Mouse (Mus musculus) heart, embryonic 15.5 days (tissue): ENCODE results near the gene Pik3ca. TPM values are rescaled to one million over a fixed set of nuclear protein-coding genes. Genes with fewer than 3 reads are reported as not detected.
A peak's percentile ranks its signal among the peaks of the same experiment; 100 is the strongest.
"Not testable (repeated sequence)": the region's sequence is repeated elsewhere in the genome, so short reads cannot be mapped to it uniquely, and the experiment has no call there.

Experiments
- ATAC-seq: fragments of 200-750 bp; cut with Nextera tagmentation; replicated peaks from 2 replicates; pipeline ENCODE4 v1.8.0; 2017; ENCODE audit warnings: low read depth, moderate TSS enrichment; ENCODE audit not compliant: insufficient number of reproducible peaks, insufficient read depth, low FRiP score
- H3K27ac ChIP-seq: fragments of 300-500 bp; sonication (generic); 2 replicates; pipeline ENCODE4 v1.5.1; 2015; ENCODE audit warnings: mild to moderate bottlenecking, inconsistent platforms
- H3K27me3 ChIP-seq: fragments of 300-500 bp; sonication (generic); 2 replicates; pipeline ENCODE4 v1.6.1; 2015; ENCODE audit warnings: inconsistent platforms
- H3K36me3 ChIP-seq: fragments of 300-500 bp; sonication (generic); 2 replicates; pipeline ENCODE4 v1.6.1; 2015; ENCODE audit warnings: mild to moderate bottlenecking, inconsistent platforms
- H3K4me1 ChIP-seq: fragments of 300-500 bp; sonication (generic); replicated peaks from 2 replicates; pipeline ENCODE4 v1.6.1; 2015; ENCODE audit warnings: inconsistent platforms
- H3K4me2 ChIP-seq: fragments of 300-500 bp; sonication (generic); 2 replicates; pipeline ENCODE4 v1.6.1; 2015; ENCODE audit warnings: inconsistent platforms, mild to moderate bottlenecking, moderate library complexity
- H3K4me3 ChIP-seq: fragments of 300-500 bp; sonication (generic); 2 replicates; pipeline ENCODE4 v1.5.1; 2015; ENCODE audit warnings: mild to moderate bottlenecking, inconsistent platforms
- H3K9ac ChIP-seq: fragments of 300-500 bp; sonication (generic); 2 replicates; pipeline ENCODE4 v1.6.1; 2015; ENCODE audit warnings: mild to moderate bottlenecking, inconsistent platforms
- H3K9me3 ChIP-seq: fragments of 300-500 bp; sonication (generic); replicated peaks from 2 replicates; pipeline ENCODE4 v1.6.1; 2016; ENCODE audit warnings: inconsistent platforms
- WGBS: fragments of 180-500 bp; shearing (Covaris S2); methylation state at CpG from one replicate; pipeline ENCODE4 v1.1.7; 2015; ENCODE audit warnings: mixed read lengths; 5-methylcytosine and 5-hydroxymethylcytosine counted together
- polyA plus RNA-seq: library from polyadenylated mRNA; unstranded; fragments of >200 nt; fragmentation: Nextera tagmentation; extraction: Ambion mirVana; gene quantifications from 2 replicates; pipeline ENCODE4 v1.2.1, GENCODE M21; 2015

The Pik3ca gene
- polyA plus RNA-seq, 1 experiment from 2014 or later, result 7.1 TPM

- H3K4me3 ChIP-seq, result no peak overlapping the region
- H3K4me1 ChIP-seq, result peaks cover 19% of the 10 kb centered on the region
- no peak for ATAC-seq
- 68% methylated on average over 4 of the region's 4 CpGs for WGBS
- H3K27ac ChIP-seq, result 0 out of 2 replicates have a peak overlapping the region, but pooled peaks have one; percentile 27
- no peaks in the 10 kb centered on the region for H3K36me3 ChIP-seq
- no peak overlapping the region for H3K4me2 ChIP-seq
- H3K9me3 ChIP-seq, result no peaks in the 10 kb centered on the region
- H3K27me3 ChIP-seq, result no peaks in the 10 kb centered on the region
- H3K9ac ChIP-seq, result no peak overlapping the region
These were observed 30.2 kb downstream of the Pik3ca start for GRCm38 (mm10) chr3:32427695-32428094.

- H3K4me2 ChIP-seq, result no peak overlapping the region
- H3K9ac ChIP-seq, result no peak overlapping the region
- H3K9me3 ChIP-seq, result no peaks in the 10 kb centered on the region
- H3K4me3 ChIP-seq, result no peak overlapping the region
- H3K27me3 ChIP-seq, result no peaks in the 10 kb centered on the region
- WGBS, result 85% methylated on average over 3 of the region's 3 CpGs
- H3K27ac ChIP-seq, result peak overlapping the region; percentile 66; the same call in 1 of the 2 replicates
- H3K4me1 ChIP-seq, result peaks cover 19% of the 10 kb centered on the region
- H3K36me3 ChIP-seq, result no peaks in the 10 kb centered on the region
- ATAC-seq, result no peak
These were observed 30.9 kb downstream of the Pik3ca start for GRCm38 (mm10) chr3:32428361-32428760.

- Histone ChIP-seq H3K4me1 (peaks cover 19% of the 10 kb centered on the region), H3K4me2 (0 out of 2 replicates have a peak overlapping the region, but pooled peaks have one; percentile 25), H3K27ac (peak overlapping the region; percentile 66), H3K27me3 (no peaks in the 10 kb centered on the region), H3K4me3 (no peak overlapping the region), H3K9me3 (no peaks in the 10 kb centered on the region), H3K36me3 (no peaks in the 10 kb centered on the region), H3K9ac (no peak overlapping the region)
- WGBS, result 14% methylated on average over 4 of the region's 4 CpGs
- peak; percentile 58 for ATAC-seq
These were observed 31.4 kb downstream of the Pik3ca start for GRCm38 (mm10) chr3:32428921-32429320.

DNA sequence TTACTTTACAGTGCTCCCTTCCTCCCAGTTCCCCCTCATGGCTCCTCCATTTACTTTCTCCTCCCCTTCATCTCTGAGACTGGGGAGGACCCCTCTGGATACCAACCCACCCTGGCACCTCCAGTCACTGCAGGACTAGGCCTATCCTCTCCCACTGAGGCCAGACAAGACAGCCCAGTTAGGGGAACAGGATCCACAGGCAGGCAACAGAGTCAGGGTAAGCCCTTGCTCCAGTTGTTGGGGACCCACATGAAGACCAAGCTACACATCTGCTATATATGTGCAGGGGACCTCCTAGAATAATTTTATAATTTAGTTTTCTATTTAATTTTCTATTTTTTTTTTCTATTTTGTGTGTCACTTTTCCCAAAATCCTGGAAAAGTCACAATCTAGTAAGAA lies 31.9 kb downstream of the Pik3ca start:
- H3K4me3 ChIP-seq, H3K27me3 ChIP-seq, H3K36me3 ChIP-seq, H3K9ac ChIP-seq, ATAC-seq, H3K9me3 ChIP-seq: not testable (repeated sequence)
- Histone ChIP-seq H3K4me1 (peaks cover 19% of the 10 kb centered on the region), H3K4me2 (0 out of 2 replicates have a peak overlapping the region, but pooled peaks have one; percentile 25), H3K27ac (peak overlapping the region; percentile 66)

DNA sequence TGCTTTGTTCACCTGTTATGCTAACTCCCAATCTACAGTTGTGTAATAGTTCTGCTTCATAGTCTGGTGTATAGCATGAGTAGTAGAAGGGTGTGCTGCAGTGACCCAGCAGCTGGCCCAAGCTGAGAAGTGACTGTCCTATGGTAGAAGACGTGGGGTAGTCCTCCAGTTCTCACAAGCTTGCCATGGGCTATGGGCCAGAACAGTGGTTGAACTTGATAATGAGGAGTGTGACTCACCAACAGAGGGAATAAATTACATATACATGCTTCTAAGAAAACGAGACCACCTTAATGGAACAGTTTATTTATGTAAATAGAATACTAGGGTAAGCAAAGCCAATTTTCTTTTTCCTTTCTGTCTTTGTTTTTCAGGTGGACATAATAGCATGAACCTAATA lies 32.9 kb downstream of the Pik3ca start:
- 53% methylated on average over 2 of the region's 2 CpGs for WGBS
- Histone ChIP-seq H3K4me1 (peaks cover 19% of the 10 kb centered on the region), H3K9me3 (no peaks in the 10 kb centered on the region), H3K27me3 (no peaks in the 10 kb centered on the region), H3K27ac (no peak overlapping the region), H3K4me2 (no peak overlapping the region), H3K36me3 (no peaks in the 10 kb centered on the region), H3K4me3 (no peak overlapping the region), H3K9ac (no peak overlapping the region)
- ATAC-seq, result no peak

DNA sequence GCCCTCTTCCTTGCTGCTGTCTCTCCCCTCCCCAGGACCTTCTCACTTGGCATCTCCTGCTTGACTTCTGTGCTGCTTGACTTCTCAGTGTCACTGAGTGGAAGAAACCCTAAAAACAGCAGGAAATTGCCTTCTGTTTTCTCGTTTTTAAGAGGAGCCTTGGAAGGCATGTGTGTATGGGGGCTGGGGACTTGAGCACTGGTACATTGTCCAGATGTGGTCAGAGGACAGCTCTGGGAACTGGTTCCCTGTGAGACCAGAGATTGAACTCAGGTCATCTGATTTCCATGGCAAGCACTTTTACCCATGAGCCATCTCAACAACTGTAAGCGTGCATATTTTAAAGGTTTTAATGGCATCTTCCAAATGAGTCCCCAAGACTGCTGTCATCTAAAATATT lies 36.5 kb downstream of the Pik3ca start:
- Histone ChIP-seq H3K4me1 (peaks cover 6% of the 10 kb centered on the region), H3K9me3 (no peaks in the 10 kb centered on the region), H3K27me3 (no peaks in the 10 kb centered on the region), H3K9ac (no peak overlapping the region), H3K27ac (no peak overlapping the region), H3K4me2 (no peak overlapping the region), H3K36me3 (peaks cover 21% of the 10 kb centered on the region), H3K4me3 (no peak overlapping the region)
- WGBS, result 59% methylated on average over 2 of the region's 2 CpGs
- no peak for ATAC-seq

DNA sequence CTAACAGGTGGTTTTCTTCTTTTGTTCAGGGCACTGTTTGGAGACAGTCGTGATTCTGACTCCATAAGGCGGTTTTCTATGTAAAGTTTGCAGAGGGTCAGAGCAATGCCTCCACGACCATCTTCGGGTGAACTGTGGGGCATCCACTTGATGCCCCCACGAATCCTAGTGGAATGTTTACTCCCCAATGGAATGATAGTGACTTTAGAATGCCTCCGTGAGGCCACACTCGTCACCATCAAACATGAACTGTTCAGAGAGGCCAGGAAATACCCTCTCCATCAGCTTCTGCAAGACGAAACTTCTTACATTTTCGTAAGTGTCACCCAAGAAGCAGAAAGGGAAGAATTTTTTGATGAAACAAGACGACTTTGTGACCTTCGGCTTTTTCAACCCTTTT lies 38.6 kb downstream of the Pik3ca start:
- Histone ChIP-seq H3K27ac (no peak overlapping the region), H3K27me3 (no peaks in the 10 kb centered on the region), H3K9ac (no peak overlapping the region), H3K4me2 (no peak overlapping the region), H3K9me3 (no peaks in the 10 kb centered on the region), H3K4me3 (no peak overlapping the region), H3K4me1 (no peaks in the 10 kb centered on the region; the same call in 1 of the 2 replicates), H3K36me3 (peaks cover 38% of the 10 kb centered on the region)
- ATAC-seq, result no peak
- WGBS, result 74% methylated on average over 11 of the region's 11 CpGs

- Histone ChIP-seq H3K27ac (no peak overlapping the region), H3K4me1 (no peaks in the 10 kb centered on the region; the same call in 1 of the 2 replicates), H3K9ac (no peak overlapping the region), H3K27me3 (no peaks in the 10 kb centered on the region), H3K36me3 (peaks cover 48% of the 10 kb centered on the region), H3K9me3 (no peaks in the 10 kb centered on the region), H3K4me2 (no peak overlapping the region), H3K4me3 (no peak overlapping the region)
- ATAC-seq, result no peak
- WGBS, result 66% methylated on average over 6 of the region's 6 CpGs
These were observed 39.8 kb downstream of the Pik3ca start for GRCm38 (mm10) chr3:32437297-32437696.

DNA sequence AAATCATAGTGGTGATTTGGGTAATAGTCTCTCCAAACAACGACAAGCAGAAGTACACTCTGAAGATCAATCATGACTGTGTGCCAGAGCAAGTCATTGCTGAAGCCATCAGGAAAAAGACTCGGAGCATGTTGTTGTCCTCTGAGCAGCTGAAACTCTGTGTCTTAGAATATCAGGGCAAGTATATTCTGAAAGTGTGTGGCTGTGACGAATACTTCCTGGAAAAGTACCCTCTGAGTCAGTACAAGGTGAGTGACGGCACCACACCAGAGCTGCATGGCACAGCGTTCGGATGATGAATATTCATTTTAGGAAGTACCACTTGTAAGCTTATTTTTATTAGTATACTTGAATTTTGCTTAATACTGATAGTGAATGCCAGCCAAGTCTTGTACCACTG lies 40.3 kb downstream of the Pik3ca start:
- no peak overlapping the region for H3K9ac ChIP-seq
- ATAC-seq, result no peak
- WGBS, result 96% methylated on average over 6 of the region's 6 CpGs
- H3K36me3 ChIP-seq, result peaks cover 53% of the 10 kb centered on the region
- no peak overlapping the region for H3K27ac ChIP-seq
- no peak overlapping the region for H3K4me3 ChIP-seq
- H3K4me2 ChIP-seq, result no peak overlapping the region
- H3K9me3 ChIP-seq, result no peaks in the 10 kb centered on the region
- no peaks in the 10 kb centered on the region; the same call in 1 of the 2 replicates for H3K4me1 ChIP-seq
- no peaks in the 10 kb centered on the region for H3K27me3 ChIP-seq

DNA sequence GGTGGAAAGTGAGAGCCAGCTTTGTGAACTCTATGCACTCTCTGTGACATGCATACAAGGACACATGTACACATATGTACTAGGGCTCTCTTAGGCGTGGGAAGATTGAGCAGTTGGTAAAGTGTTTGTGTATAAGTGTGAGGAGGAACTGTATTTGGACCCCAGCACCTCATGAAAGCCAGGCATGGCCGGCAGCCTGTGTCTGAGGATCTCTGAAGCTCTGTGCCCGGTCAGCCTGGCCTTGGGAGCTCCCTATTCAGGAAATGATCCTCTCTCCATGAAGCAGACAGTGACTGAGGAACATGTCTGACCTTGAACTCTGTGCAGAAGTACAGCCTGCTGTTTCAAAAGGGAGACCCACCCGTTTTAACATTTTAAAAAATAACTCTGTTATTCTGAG lies 41.2 kb downstream of the Pik3ca start:
- Histone ChIP-seq H3K9ac (no peak overlapping the region), H3K4me2 (no peak overlapping the region), H3K27ac (no peak overlapping the region), H3K4me1 (no peaks in the 10 kb centered on the region; the same call in 1 of the 2 replicates), H3K4me3 (no peak overlapping the region), H3K36me3 (peaks cover 58% of the 10 kb centered on the region), H3K9me3 (no peaks in the 10 kb centered on the region), H3K27me3 (no peaks in the 10 kb centered on the region)
- 77% methylated on average over 4 of the region's 4 CpGs for WGBS
- no peak for ATAC-seq

DNA sequence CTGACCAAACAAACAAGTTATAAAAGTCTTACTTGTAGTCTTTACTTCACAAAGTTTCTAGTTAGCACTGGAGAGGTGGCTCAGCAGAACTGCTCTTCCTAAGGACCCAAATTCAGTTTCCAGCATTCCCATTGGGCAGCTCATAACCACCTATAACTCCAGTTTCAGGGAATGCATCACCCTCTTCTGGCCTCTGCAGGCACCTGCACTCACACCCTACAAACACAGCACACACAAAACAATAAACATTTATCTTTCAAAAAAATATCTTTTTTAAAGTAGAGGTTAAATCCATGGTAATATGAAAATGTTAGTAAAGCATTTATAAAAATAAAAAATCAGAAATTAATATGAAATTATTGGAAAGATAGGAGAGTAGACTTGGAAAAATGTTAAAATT lies 44.2 kb downstream of the Pik3ca start:
- no peak overlapping the region for H3K27ac ChIP-seq
- no peak for ATAC-seq
- H3K4me2 ChIP-seq, result no peak overlapping the region
- H3K4me1 ChIP-seq, result no peaks in the 10 kb centered on the region
- peaks cover 70% of the 10 kb centered on the region for H3K36me3 ChIP-seq
- H3K9me3 ChIP-seq, result no peaks in the 10 kb centered on the region
- H3K4me3 ChIP-seq, result no peak overlapping the region
- no peak overlapping the region for H3K9ac ChIP-seq
- H3K27me3 ChIP-seq, result no peaks in the 10 kb centered on the region

DNA sequence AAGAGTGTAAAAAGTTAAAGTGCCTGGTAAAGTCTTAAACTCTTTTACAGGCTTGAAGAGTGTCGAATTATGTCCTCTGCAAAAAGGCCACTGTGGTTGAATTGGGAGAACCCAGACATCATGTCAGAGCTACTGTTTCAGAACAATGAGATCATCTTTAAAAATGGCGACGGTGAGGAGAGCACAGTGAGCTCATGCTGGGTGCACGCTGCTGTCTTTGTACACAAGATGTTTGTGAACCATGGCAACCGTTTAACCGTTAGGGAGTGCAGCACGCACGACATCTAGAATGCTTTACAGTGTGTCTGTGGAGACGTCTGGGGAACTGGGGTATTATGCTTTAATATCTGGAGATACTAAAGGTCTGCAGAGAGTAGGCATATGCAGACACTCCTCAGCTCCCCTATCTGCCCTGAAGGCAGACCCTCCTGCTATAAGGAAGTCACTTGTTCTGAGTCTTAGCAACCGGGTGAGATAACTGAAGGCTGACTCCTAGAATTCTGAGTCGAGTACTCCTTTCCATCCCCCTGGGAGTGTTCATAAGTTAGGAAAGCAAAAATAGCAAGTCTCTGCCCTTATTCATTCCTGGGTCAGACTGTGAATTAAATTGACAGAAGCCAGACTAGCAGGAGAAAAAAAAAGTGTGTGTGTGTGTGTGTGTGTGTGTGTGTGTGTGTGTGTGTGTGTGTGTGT lies 57.0 kb downstream of the Pik3ca start:
- Histone ChIP-seq H3K9ac (no peak overlapping the region), H3K4me3 (no peak overlapping the region), H3K36me3 (peaks cover 69% of the 10 kb centered on the region), H3K4me2 (no peak overlapping the region), H3K9me3 (no peaks in the 10 kb centered on the region), H3K27ac (peak overlapping the region; percentile 74), H3K27me3 (no peaks in the 10 kb centered on the region), H3K4me1 (peaks cover 8% of the 10 kb centered on the region)
- 43% methylated on average over 11 of the region's 11 CpGs for WGBS
- ATAC-seq, result peak; percentile 82
